Mouse (Mus musculus): ENCODE measurements at regions not wholly inside any gene's neighbourhood (a gene's known extent, or its start where the extent isn't known, plus 50 kb on each side); places are given as distances from the start of the nearest gene placed in this dataset.

DNA sequence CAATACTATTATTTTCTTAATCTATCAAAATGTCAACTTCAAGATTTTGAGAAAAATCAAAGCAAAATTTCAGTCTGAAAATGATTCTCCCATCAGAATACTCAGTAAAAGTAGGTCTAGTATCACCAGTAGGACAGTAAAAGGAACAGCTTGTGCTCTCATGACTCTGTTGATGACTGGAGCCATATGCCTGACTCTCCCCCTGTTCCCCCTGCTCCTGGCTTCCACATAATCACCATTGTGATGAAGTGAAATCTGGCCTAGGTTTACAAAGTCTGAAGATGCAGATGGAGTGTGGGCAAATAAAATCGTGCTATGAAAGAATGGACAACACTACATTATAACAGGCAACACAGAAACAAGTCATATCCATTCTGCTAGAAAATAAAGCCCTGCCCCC lies 708.3 kb upstream of the Nrsn1 start:
- TF ChIP-seq MAX (IDR thresholded peaks at IDR 0.05; ENCODE audit: low read depth): no peak
- TF ChIP-seq POLR2A (IDR thresholded peaks at IDR 0.05; ENCODE audit: insufficient read length, low read depth): no peak
- TF ChIP-seq TCF12 (IDR thresholded peaks at IDR 0.05; ENCODE audit: insufficient read depth, poor library complexity, severe bottlenecking): no peak
- TF ChIP-seq MYOG (IDR thresholded peaks at IDR 0.05; ENCODE audit: control insufficient read depth in 1 of 3, insufficient read depth in 1 of 3, insufficient read length in 2 of 3, low read depth in 2 of 3): no peak
- TF ChIP-seq MYOD1 (IDR thresholded peaks at IDR 0.05; ENCODE audit: control insufficient read depth in 1 of 3, insufficient read length in 2 of 3, low read depth in 2 of 3): no peak
- TF ChIP-seq POLR2AphosphoS2 (IDR thresholded peaks at IDR 0.05; ENCODE audit: insufficient read length, low read depth): no peak
- TF ChIP-seq CEBPB (IDR thresholded peaks at IDR 0.05; ENCODE audit: insufficient read depth, poor library complexity, severe bottlenecking): no peak

Data from myocyte (in vitro differentiated cells).